Mouse (Mus musculus): ENCODE measurements at regions not wholly inside any gene's neighbourhood (a gene's known extent, or its start where the extent isn't known, plus 50 kb on each side); places are given as distances from the start of the nearest gene placed in this dataset.
"Not testable (repeated sequence)": the region's sequence is repeated elsewhere in the genome, so short reads cannot be mapped to it uniquely, and the experiment has no call there.

DNA sequence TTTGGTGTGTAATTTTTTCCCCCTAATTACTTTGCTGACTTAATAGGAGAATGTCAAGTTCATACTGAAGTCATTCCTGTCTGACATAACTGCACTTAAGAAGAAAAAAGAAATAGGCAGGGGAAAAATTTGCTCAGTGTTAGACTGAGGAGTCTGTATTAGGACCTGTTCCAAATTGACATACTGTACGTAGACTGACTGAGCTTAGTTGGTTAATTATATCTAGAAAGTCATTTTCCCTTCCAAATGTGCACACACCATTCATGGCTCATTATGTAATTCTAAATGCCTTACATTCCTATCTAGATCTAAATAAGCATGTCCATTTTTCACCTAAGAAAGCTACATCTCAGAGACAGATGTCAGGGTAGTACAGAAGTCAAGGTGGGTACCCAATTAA lies 435.6 kb upstream of the Htr2a start:
- no peak for DNase-seq

DNA sequence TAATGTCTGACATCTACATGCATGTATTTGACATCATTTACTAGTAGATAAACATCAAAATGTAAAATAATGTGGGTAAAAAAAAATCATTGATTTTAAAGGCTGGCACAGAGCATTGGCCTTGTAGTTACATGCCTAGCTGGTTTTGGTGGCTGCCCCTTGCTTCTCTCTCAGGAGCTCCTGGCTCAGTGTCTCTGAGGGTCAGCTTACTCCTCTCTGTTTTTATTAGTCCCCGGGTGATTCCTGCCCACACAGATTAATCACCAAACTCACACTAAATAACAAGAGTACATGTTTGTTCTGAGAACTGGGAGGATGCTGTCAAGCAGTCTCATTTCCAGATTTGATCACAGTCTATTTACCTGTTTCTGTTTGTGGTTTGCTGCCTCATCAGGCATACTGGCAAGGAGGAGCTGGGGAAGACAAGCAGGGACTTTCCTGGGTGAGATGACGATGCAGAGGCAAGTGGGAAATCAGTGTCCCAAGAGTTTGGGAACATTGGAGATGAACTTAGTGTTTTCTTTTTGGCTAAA lies 422.7 kb upstream of the Htr2a start:
- DNase-seq, result no peak

DNA sequence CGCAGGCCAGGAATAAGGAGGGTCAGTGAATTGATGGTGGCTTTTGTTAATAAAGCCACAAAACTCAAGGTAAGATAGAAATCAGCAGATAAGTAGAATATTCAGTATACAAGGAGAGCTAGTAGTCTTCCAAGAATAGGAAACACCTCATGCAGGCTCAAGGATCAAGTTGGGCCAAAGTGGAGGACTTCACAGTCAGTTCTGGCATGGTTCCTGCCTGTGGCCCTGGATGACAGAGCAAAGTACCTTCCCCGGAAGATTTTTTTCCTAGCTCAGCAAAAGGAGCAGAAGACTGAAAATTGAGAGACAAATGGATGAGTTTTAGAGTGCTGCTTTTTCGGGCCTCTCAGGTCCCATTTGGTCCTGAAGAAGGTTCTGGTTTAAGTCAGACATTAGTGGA lies 420.9 kb upstream of the Htr2a start:
- peak; percentile 7 for DNase-seq

GRCm38 (mm10) chr14:74222093-74222492 lies 418.5 kb upstream of the Htr2a start:
- DNase-seq, result no peak

DNA sequence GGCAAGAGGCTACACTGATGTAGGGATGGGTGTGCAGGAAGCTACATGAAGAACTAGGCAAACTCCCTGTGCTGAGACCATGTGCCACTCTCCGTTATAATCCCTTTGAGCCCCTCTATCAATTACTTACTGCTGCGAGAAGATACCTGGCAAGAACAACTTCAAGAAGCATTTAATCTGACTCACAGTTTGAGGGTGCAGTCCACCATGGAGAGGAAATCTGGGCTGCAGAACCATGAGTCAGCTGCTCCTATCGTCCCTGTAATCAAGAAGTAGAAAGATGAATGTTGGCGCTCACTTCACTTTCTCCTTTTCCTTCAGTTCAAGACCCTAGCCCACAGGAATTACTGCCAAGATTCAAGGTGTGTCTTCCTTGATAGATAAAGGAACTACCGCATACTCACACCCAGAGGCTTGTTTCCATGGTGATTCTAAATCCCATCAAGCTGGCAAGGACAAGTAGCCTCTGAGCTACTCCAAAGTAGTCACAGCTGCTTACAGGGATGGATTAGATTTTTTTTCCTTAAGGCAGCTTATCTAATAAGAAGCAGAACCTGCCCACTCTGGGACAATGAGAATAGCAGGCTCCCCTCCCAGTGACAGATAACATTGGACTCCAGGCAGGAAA lies 411.0 kb upstream of the Htr2a start:
- no peak for DNase-seq

DNA sequence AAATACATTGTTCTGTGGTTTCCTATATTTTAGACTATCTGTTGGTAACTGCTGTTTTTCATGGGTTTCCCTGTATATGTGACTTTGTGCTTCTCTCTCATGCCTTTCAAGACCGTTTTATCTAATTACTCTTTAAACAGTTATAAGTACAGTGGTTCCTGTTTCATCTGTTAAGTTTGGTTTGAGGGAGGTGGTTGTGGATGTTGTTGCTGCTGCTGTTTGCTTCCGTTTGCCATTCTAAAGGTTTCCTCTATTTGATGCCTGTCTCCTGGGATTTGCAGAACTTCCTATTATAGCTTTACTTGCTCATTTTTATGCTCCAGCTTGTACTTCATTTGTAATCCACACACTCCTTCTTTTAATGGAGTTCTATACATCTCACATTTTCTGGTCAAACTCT lies 400.4 kb upstream of the Htr2a start:
- DNase-seq, result no peak

- no peak for DNase-seq
Observed at GRCm38 (mm10) chr14:74249263-74249878, 391.3 kb upstream of the Htr2a start.

DNA sequence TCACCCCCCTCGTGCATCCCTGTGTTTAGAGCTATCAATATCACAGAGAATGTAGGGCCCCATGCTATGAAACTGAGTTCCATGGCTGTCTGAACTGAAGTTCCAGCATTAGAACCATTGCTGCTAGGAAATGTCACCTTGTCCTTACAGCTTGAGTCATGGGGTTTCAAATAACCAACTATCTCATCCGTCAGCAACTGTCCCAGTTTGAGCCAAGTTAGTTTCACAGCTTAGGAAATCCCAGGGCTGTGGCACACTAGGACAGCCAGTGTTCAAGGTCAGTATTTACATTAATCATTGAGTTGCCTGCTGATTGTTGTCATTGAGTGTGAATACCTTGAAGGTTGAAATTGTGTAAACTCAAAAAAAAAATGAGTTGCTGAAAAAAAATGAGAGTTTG lies 390.6 kb upstream of the Htr2a start:
- peak; percentile 33 for DNase-seq

DNA sequence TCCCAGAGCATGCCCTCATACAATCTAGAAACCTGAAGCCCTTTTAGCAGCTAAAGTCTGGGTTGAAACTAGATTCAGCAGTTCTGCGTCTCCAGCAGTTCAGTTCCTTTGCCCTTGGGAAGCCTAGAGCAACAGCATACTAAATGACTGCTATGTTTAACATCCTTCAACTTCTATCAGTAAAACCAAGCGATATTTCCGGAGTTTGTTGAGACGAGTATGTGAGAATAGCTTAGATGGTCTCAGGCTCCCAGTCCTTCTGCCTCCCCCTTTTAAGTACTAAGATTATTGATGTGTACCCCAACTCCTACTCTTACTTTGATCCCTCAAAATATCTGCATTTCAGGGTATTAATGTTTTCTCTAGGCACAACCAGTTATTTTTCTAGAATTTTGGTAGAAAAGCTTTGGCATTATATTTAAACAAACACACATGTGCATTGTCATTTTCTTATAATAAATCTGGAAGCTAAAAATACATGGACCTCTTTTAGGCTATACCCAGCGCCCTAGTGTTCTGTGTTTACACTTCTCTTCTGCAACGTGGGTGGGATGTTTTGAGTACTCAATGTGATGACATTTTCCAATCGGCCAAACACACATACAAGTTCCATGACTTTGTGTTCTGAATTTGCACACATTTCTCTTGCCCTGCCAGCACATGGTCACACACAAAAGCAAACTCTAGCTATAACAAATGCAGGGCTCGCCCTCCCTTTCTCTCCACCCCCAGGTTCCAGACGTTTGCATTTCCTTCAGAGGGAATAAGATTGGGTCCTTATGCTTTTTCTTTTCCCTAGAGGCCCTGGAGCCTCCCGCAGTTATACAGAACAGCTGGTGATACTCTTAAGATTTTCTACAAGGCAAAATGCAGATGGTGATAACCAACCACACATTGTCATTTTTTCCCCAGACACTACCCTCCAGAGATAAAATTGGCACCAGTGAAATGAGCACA lies 388.2 kb upstream of the Htr2a start:
- DNase-seq, result no peak

GRCm38 (mm10) chr14:74255000-74255399 lies 385.6 kb upstream of the Htr2a start:
- DNase-seq, result no peak

DNA sequence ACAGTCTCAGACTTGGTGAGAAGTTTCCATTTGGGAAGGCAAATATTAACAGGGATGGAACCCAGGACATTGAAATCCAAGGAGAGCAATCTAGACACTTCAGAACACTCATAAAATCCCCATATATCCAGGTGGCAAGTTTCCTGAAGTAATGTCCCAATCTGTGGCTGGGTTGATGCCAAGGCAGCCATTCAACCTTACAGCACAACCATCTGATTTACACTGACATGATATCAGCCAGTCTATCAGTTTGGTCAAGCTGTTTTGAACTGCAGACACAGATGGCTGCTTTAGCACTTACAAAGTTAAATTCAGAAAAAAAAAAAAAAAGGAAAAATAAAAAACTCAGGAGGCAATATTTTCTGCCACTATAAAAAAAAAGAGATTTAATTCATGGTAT lies 381.2 kb upstream of the Htr2a start:
- no peak for DNase-seq

- no peak for DNase-seq
Observed at GRCm38 (mm10) chr14:74267086-74267485, 373.6 kb upstream of the Htr2a start.

GRCm38 (mm10) chr14:74294560-74294959 lies 346.1 kb upstream of the Htr2a start:
- DNase-seq, result no peak

GRCm38 (mm10) chr14:74304483-74304882 lies 336.2 kb upstream of the Htr2a start:
- DNase-seq, result no peak

GRCm38 (mm10) chr14:74306717-74307307 lies 333.8 kb upstream of the Htr2a start:
- no peak for DNase-seq

GRCm38 (mm10) chr14:74309451-74309850 lies 331.2 kb upstream of the Htr2a start:
- DNase-seq, result not testable (repeated sequence)

DNA sequence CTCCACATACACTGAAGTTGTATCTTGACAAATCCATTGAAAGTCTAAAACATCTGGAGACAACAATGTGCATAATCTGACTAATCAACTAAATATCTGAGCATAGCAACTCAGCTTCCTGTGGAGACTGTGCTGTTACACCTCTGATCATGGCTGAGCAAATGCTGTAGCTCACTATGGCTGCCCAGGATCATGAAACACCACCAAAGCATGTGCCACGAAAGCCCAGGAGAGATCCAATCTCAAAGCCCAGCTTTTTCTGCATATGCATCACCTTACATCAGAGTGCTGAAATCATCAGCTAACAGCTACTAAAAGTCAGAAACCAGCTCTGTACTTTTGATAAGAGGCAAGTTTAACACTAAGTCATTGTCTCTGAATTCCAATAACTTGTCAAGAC lies 313.3 kb upstream of the Htr2a start:
- DNase-seq, result no peak

DNA sequence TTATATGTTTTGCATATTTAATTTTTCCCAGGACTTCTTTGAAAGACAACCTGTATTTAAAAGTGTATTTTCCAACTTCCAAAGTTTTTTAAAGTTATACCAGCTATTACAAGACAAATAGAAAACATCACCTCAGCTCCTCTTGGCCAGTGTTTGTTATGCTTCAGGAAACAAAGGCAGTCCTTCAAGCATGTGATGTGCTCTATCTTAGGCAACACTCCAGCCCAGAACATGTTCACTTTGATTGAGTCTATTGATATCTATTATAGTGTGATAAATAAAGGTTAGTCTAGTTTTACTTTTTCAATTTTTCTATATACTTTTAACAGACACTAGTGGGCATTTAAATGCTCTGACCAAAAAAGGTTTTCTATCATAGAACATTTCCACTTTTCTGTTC lies 289.9 kb upstream of the Htr2a start:
- DNase-seq, result no peak

DNA sequence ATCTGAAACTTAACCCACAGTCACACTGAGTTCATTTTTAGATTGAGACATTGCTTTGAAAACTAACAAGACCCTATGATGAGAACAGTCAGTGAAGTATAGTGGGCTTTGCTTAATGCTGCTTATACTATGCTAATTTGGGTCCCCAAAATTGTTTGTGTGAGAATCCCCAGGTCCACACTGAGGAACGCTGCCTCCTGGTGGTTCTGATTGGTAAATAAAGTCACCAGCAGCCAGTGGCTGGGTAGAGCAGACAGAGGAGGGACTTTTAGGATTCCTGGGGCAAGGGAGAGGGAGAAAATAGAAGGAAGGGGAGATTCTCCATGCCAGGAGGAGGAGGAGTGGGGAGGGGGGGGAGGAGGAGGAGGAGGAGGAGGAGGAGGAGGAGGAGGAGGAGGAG lies 288.4 kb upstream of the Htr2a start:
- DNase-seq, result peak; percentile 9

GRCm38 (mm10) chr14:74358730-74359444 lies 281.8 kb upstream of the Htr2a start:
- DNase-seq, result no peak

GRCm38 (mm10) chr14:74359663-74360552 lies 280.7 kb upstream of the Htr2a start:
- DNase-seq, result no peak
